Mouse (Mus musculus) olfactory bulb, adult 2 months (tissue): ENCODE data around the gene Eif1ad.

Experiments used
- CTCF ChIP-seq: fragments of 200-500 bp; IDR thresholded peaks from 2 replicates; pipeline ENCODE4 v1.5.1; 2012; ENCODE audit warnings: low read depth, mild to moderate bottlenecking, low read length, moderate library complexity; ENCODE audit not compliant: insufficient read depth
- POLR2A ChIP-seq: fragments of 200-500 bp; IDR thresholded peaks from 2 replicates; pipeline ENCODE4 v1.6.1; 2012; ENCODE audit warnings: mild to moderate bottlenecking, low read depth, low read length, moderate library complexity; ENCODE audit not compliant: insufficient read depth

DNA sequence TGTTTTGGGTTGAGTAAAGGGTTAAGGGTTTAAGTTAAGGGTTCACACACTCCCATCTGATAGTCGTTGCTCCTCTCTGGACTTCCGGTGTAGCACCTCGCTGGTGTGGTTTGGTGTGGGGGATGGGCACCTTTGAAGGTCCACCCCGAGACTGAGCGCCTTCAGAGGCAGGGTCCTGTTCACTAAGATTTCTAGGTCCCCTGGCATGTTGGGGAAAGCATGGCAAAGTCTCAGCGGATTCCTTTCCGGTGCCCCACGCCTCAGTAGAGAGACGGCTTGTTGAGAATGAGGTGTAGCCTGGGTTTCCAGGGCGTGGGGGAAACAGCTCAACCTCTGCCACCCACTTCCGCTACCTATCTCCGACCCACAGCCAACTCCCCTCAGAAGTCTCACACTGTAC, 23.1 kb downstream of the Eif1ad start:
- TF ChIP-seq POLR2A (no peak), CTCF (no peak)
